Mouse (Mus musculus): ENCODE measurements at regions not wholly inside any gene's neighbourhood (a gene's known extent, or its start where the extent isn't known, plus 50 kb on each side); places are given as distances from the start of the nearest gene placed in this dataset.

GRCm38 (mm10) chr4:50177196-50177595 lies 331.7 kb upstream of the Grin3a start:
- TF ChIP-seq CHD1 (IDR thresholded peaks at IDR 0.05; ENCODE audit: low read depth, low read length) (no peak), CHD2 (IDR thresholded peaks at IDR 0.05; ENCODE audit: low read length) (no peak), KAT2A (conservative IDR thresholded peaks at IDR 0.05; ENCODE audit: low read depth, low read length) (no peak), GABPA (IDR thresholded peaks at IDR 0.05; ENCODE audit: low read depth, low read length) (no peak), MYC (IDR thresholded peaks at IDR 0.05; ENCODE audit: low read depth, low read length) (no peak), USF1 (IDR thresholded peaks at IDR 0.05; ENCODE audit: low read depth, low read length) (no peak), MAX (IDR thresholded peaks at IDR 0.05; ENCODE audit: low read length) (no peak), POLR2A (IDR thresholded peaks at IDR 0.05; ENCODE audit: control insufficient read depth in 1 of 2, insufficient read depth in 1 of 2, low read depth in 1 of 2, low read length in 2 of 2, poor library complexity in 1 of 2) (no peak), EP300 (IDR thresholded peaks at IDR 0.05; ENCODE audit: low read depth in 1 of 2, low read length in 2 of 2) (no peak), ZMIZ1 (IDR thresholded peaks at IDR 0.05; ENCODE audit: low read depth, low read length) (no peak)
- no peaks in the 10 kb centered on the region for H3K9me3 ChIP-seq (replicated peaks; ENCODE audit: insufficient read depth, low read length)
- no peaks in the 10 kb centered on the region for H3K27me3 ChIP-seq (ENCODE audit: control insufficient read depth in 1 of 2, insufficient read depth in 2 of 2, low read length in 2 of 2)
- H3K9ac ChIP-seq (ENCODE audit: control insufficient read depth, low read depth, low read length, poor library complexity, severe bottlenecking), result no peak overlapping the region
- no peak overlapping the region for H3K27ac ChIP-seq (ENCODE audit: control insufficient read depth, low read depth, low read length)
- H3K36me3 ChIP-seq (ENCODE audit: control insufficient read depth in 1 of 2, insufficient read depth in 2 of 2, low read length in 2 of 2), result no peaks in the 10 kb centered on the region
- DNase-seq (ENCODE audit: low read depth, low spot score), result no peak
- no peak overlapping the region for H3K4me3 ChIP-seq (ENCODE audit: control insufficient read depth in 1 of 2, insufficient read depth in 1 of 2, low read depth in 2 of 2, low read length in 2 of 2)
- no peaks in the 10 kb centered on the region for H3K79me2 ChIP-seq (ENCODE audit: control insufficient read depth, insufficient read depth, low read length, poor library complexity)
- no peaks in the 10 kb centered on the region for H3K4me1 ChIP-seq (ENCODE audit: control insufficient read depth in 1 of 2, insufficient read depth in 2 of 2, low read length in 2 of 2)

GRCm38 (mm10) chr4:50176656-50177055 lies 331.1 kb upstream of the Grin3a start:
- DNase-seq (ENCODE audit: low read depth, low spot score), result no peak
- Histone ChIP-seq H3K27ac (ENCODE audit: control insufficient read depth, low read depth, low read length) (no peak overlapping the region), H3K36me3 (ENCODE audit: control insufficient read depth in 1 of 2, insufficient read depth in 2 of 2, low read length in 2 of 2) (no peaks in the 10 kb centered on the region), H3K4me3 (ENCODE audit: control insufficient read depth in 1 of 2, insufficient read depth in 1 of 2, low read depth in 2 of 2, low read length in 2 of 2) (no peak overlapping the region), H3K27me3 (ENCODE audit: control insufficient read depth in 1 of 2, insufficient read depth in 2 of 2, low read length in 2 of 2) (no peaks in the 10 kb centered on the region), H3K9ac (ENCODE audit: control insufficient read depth, low read depth, low read length, poor library complexity, severe bottlenecking) (no peak overlapping the region), H3K79me2 (ENCODE audit: control insufficient read depth, insufficient read depth, low read length, poor library complexity) (no peaks in the 10 kb centered on the region), H3K4me1 (ENCODE audit: control insufficient read depth in 1 of 2, insufficient read depth in 2 of 2, low read length in 2 of 2) (no peaks in the 10 kb centered on the region), H3K9me3 (replicated peaks; ENCODE audit: insufficient read depth, low read length) (no peaks in the 10 kb centered on the region)
- no peak for TF ChIP-seq USF2 (IDR thresholded peaks at IDR 0.05; ENCODE audit: borderline replicate concordance in 1 of 2, insufficient read depth in 1 of 2, low read depth in 1 of 2, low read length in 2 of 2)
- TF ChIP-seq NELFE (IDR thresholded peaks at IDR 0.05; ENCODE audit: low read depth, low read length), result no peak
- no peak for TF ChIP-seq GABPA (IDR thresholded peaks at IDR 0.05; ENCODE audit: low read depth, low read length)
- no peak for TF ChIP-seq MAX (IDR thresholded peaks at IDR 0.05; ENCODE audit: low read length)
- TF ChIP-seq ZMIZ1 (IDR thresholded peaks at IDR 0.05; ENCODE audit: low read depth, low read length), result no peak
- no peak for TF ChIP-seq GATA1 (IDR thresholded peaks at IDR 0.05; ENCODE audit: low read depth, low read length)
- no peak for TF ChIP-seq TBP (IDR thresholded peaks at IDR 0.05; ENCODE audit: low read depth, low read length)
- TF ChIP-seq CTCF (IDR thresholded peaks at IDR 0.05 in 2 of 3, conservative IDR thresholded peaks at IDR 0.05 in 1 of 3; ENCODE audit: control insufficient read depth in 1 of 3, insufficient read depth in 1 of 3, low read depth in 2 of 3, low read length in 3 of 3, poor library complexity in 1 of 3, severe bottlenecking in 1 of 3), result no peak
- no peak for TF ChIP-seq RCOR1 (IDR thresholded peaks at IDR 0.05; ENCODE audit: low read depth, low read length)
- no peak for TF ChIP-seq KAT2A (conservative IDR thresholded peaks at IDR 0.05; ENCODE audit: low read depth, low read length)
- TF ChIP-seq HCFC1 (IDR thresholded peaks at IDR 0.05; ENCODE audit: low read depth, low read length), result no peak
- no peak for TF ChIP-seq ZKSCAN1 (IDR thresholded peaks at IDR 0.05; ENCODE audit: low read depth, low read length)
- no peak for TF ChIP-seq TCF12 (IDR thresholded peaks at IDR 0.05; ENCODE audit: low read depth, low read length)
- TF ChIP-seq ZC3H11A (IDR thresholded peaks at IDR 0.05; ENCODE audit: low read depth, low read length), result no peak
- TF ChIP-seq CHD1 (IDR thresholded peaks at IDR 0.05; ENCODE audit: low read depth, low read length), result no peak
- no peak for TF ChIP-seq TAL1 (IDR thresholded peaks at IDR 0.05; ENCODE audit: low read length)
- no peak for TF ChIP-seq ZNF384 (IDR thresholded peaks at IDR 0.05; ENCODE audit: low read depth, low read length)
- TF ChIP-seq MYB (IDR thresholded peaks at IDR 0.05; ENCODE audit: low read depth, low read length), result no peak

All from MEL (cell line).